Mouse (Mus musculus) heart, embryonic 16.5 days (tissue): Measurements from ENCODE around the gene Pepd. TPM values are rescaled to one million over a fixed set of nuclear protein-coding genes. Genes with fewer than 3 reads are reported as not detected.

ENCODE experiments used
- ATAC-seq: fragments of 200-750 bp; cut with Nextera tagmentation; replicated peaks from 2 replicates; pipeline ENCODE4 v1.8.0; 2017; ENCODE audit warnings: moderate number of reproducible peaks; ENCODE audit not compliant: insufficient read depth, low FRiP score; ENCODE audit errors: extremely low read depth
- H3K27ac ChIP-seq: fragments of 300-500 bp; sonication (generic); 2 replicates; pipeline ENCODE4 v1.5.1; 2014; ENCODE audit warnings: mild to moderate bottlenecking, low read length, control low read depth, moderate library complexity
- H3K27me3 ChIP-seq: fragments of 300-500 bp; sonication (generic); 2 replicates; pipeline ENCODE4 v1.6.1; 2014; ENCODE audit warnings: low read length, mixed read lengths; ENCODE audit not compliant: control insufficient read depth, insufficient read depth
- H3K36me3 ChIP-seq: fragments of 300-500 bp; sonication (generic); 2 replicates; pipeline ENCODE4 v1.6.1; 2014; ENCODE audit not compliant: control insufficient read depth, insufficient read depth
- H3K4me1 ChIP-seq: fragments of 300-500 bp; sonication (generic); 2 replicates; pipeline ENCODE4 v1.6.1; 2014; ENCODE audit warnings: low read length, mixed read lengths; ENCODE audit not compliant: control insufficient read depth, insufficient read depth
- H3K4me2 ChIP-seq: fragments of 300-500 bp; sonication (generic); 2 replicates; pipeline ENCODE4 v1.6.1; 2014; ENCODE audit warnings: low read depth, mild to moderate bottlenecking, control low read depth, low read length
- H3K4me3 ChIP-seq: fragments of 300-500 bp; sonication (generic); 2 replicates; pipeline ENCODE4 v1.5.1; 2014; ENCODE audit warnings: mild to moderate bottlenecking, control low read depth, low read length
- H3K9ac ChIP-seq: fragments of 300-500 bp; sonication (generic); 2 replicates; pipeline ENCODE4 v1.6.1; 2014; ENCODE audit warnings: low read length, control low read depth
- H3K9me3 ChIP-seq: fragments of 300-500 bp; sonication (generic); replicated peaks from 2 replicates; pipeline ENCODE4 v1.6.1; 2016; ENCODE audit warnings: low read length; ENCODE audit not compliant: control insufficient read depth
- WGBS: fragments of 180-500 bp; shearing (Covaris S2); extraction: QIAGEN DNeasy Blood & Tissue Kit; methylation state at CpG from one replicate; pipeline ENCODE4 v1.1.7; 2014; 5-methylcytosine and 5-hydroxymethylcytosine counted together
- polyA plus RNA-seq: library from polyadenylated mRNA; unstranded; fragments of >200 nt; fragmentation: Nextera tagmentation; extraction: Ambion mirVana; gene quantifications from 2 replicates; pipeline ENCODE4 v1.2.1, GENCODE M21; 2015

Pepd gene
- polyA plus RNA-seq, 1 experiment from 2014 or later: 52.0 TPM

DNA sequence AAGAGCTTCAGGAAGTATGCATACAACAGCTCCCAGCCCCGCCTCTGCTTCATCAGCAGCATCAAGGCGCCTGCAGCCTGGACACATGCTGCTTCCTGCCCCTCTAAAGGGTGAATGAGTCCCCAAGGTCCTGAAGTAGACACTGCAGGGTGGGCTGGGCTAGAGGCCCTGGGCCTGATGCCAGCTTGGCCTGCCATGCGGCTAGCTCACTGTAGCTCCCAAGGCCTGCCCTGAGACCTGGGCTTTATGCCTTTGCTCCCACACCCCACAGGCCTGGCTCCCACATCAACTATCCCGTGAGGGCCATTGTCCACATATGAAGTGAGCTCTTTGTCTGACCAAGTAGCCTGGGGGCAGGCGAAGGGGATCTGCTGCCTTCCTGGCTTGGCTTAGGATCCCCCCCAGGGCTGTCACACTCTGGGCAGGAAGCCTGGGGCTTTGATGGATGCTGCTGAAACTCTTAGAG lies 124.1 kb downstream of the Pepd start:
- H3K9ac ChIP-seq: no peak overlapping the region
- peak; percentile 35; the same call in 1 of the 2 replicates for ATAC-seq
- peak overlapping the region; percentile 19; the same call in 1 of the 2 replicates for H3K27ac ChIP-seq
- H3K4me1 ChIP-seq: peaks cover 8% of the 10 kb centered on the region
- 55% methylated on average over 5 of the region's 5 CpGs for WGBS
- no peak overlapping the region for H3K4me3 ChIP-seq
- H3K27me3 ChIP-seq: no peaks in the 10 kb centered on the region
- H3K9me3 ChIP-seq: no peaks in the 10 kb centered on the region
- no peak overlapping the region for H3K4me2 ChIP-seq
- peaks cover 2% of the 10 kb centered on the region; the same call in 1 of the 2 replicates for H3K36me3 ChIP-seq

DNA sequence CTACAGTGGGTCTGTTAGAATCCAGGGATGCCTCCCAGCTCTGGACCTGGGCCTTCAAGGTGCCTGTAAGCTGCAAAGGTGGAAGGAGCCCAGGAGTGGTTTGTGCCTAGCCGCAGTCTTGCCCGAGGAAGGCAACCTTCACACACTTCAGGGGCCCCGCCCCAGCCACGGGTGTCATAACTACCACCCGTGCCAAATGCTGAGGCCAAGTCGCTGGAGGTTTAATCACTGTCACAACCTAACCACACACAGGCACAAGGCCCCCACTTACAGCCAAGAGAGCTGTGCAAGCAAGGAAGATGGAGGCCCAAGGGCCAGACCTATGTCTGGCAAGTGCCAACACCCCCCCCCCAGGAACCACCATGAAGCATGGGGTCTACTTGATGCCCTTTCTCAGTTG lies 125.2 kb downstream of the Pepd start:
- Histone ChIP-seq H3K27ac (no peak overlapping the region), H3K9ac (no peak overlapping the region), H3K36me3 (no peaks in the 10 kb centered on the region; the same call in 1 of the 2 replicates), H3K4me2 (no peak overlapping the region), H3K4me1 (peaks cover 8% of the 10 kb centered on the region), H3K9me3 (no peaks in the 10 kb centered on the region), H3K27me3 (no peaks in the 10 kb centered on the region), H3K4me3 (no peak overlapping the region)
- 81% methylated on average over 6 of the region's 6 CpGs for WGBS
- no peak for ATAC-seq

DNA sequence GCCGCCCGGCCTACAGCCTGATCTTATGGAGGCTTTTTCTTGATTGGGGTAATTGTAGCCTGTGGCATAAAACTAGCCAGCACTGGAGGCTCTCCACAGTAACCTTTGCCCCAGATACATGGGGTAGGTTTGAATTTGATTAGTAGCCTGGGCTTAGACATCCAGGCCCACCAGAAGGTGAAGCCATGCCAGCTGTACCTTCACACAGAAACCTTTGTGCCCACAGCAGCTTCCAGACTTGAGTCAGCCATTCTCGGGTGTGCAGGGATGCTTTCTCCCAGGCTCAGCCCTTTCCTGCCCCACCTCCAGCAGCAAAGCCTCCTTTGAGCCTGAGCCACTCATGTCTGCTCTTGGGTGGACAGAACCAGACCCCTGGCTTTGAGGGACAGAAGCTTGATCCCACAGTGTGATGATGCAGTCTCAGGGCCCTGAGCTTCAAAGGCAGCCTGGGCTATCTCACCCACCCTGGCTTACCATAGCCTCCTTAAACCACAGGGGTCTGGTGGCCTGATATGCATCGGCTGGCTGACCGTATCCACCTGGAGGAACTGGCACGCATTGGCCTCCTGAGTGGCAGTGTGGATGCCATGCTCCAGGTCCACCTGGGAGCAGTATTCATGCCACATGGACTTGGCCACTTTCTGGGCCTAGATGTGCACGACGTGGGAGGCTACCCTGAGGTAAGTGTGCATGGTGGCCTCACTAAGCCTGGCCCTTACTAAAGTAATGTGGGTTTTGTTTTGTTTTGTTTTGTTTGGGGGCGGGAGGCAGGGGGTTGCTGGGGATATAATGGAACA lies 128.2 kb downstream of the Pepd start:
- Histone ChIP-seq H3K9me3 (no peaks in the 10 kb centered on the region), H3K36me3 (peaks cover 14% of the 10 kb centered on the region), H3K27ac (no peak overlapping the region), H3K4me2 (no peak overlapping the region), H3K4me1 (peaks cover 8% of the 10 kb centered on the region), H3K27me3 (no peaks in the 10 kb centered on the region), H3K4me3 (no peak overlapping the region), H3K9ac (no peak overlapping the region)
- WGBS: 87% methylated on average over 9 of the region's 9 CpGs
- ATAC-seq: no peak

DNA sequence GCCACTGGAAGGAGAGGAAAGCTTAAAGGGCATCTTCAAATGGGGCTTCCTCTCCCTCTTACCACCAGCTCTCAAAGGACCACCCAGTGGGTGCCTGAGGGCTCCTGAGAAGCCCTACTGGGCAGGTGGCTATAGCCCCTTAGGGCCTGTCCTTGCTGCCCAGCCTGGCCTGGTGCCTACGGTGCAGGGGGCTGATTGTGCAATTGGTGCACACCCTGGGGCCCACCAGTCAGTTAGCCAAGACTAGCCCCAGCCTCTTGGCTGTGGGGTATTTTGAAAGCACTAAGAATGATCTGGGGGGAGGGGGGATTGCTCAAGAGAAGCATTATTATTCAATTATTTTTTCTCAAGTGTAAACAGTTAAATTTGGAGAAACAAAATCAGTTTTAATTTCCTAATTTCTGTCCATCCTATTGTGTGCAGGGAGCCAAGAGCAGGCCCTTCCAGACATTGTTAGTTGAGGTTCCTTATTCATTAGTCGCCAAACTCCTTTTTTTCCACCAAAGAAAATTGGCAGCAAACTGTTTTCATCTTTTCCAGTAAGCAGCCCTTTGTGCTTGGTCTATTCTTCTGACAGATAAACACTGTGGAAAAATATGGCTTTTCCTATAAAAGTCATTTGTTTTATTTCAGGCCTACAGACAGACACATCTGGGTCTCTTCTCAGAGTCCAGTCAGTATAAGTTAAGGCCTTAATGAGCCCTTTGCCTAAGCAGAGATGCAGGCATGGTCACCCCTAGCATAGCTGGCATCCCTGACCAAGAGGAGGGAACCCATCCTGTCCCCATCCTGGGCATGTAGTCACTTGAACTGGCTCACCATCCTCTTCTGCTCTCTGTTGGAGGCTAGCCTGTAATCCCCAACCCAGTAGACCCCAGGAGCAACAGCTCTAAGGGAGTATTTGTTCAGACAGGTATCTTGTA lies 129.4 kb downstream of the Pepd start:
- H3K27ac ChIP-seq: peak overlapping the region; percentile 44
- peaks cover 25% of the 10 kb centered on the region for H3K36me3 ChIP-seq
- 74% methylated on average over 2 of the region's 2 CpGs for WGBS

DNA sequence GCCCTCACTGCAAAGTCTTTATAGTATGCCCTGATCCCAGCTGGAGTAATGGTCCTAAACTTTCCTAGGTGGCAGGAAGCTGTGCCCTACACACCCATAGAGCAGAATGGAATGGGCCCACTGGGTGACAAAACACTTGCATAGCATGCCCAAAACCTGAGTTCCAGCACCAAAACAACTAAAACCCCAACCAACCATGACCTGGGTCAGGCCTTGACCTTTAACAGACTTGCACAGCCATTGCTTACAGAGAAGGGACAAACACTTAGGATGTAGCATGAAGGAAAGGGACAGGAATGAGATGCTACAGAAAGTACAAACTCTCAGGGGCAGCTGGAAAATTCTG lies 130.0 kb downstream of the Pepd start:
- no peaks in the 10 kb centered on the region for H3K9me3 ChIP-seq
- peaks cover 25% of the 10 kb centered on the region for H3K36me3 ChIP-seq
- ATAC-seq: no peak
- no peak overlapping the region for H3K4me3 ChIP-seq
- H3K27ac ChIP-seq: peak overlapping the region; percentile 44
- no peak overlapping the region for H3K9ac ChIP-seq
- H3K4me1 ChIP-seq: no peaks in the 10 kb centered on the region
- no peaks in the 10 kb centered on the region for H3K27me3 ChIP-seq
- no peak overlapping the region for H3K4me2 ChIP-seq

More for the DNA sequence above, 129.4 kb downstream of the Pepd start:
- Histone ChIP-seq H3K4me2 (no peak overlapping the region), H3K4me1 (no peaks in the 10 kb centered on the region), H3K27me3 (no peaks in the 10 kb centered on the region), H3K9ac (no peak overlapping the region), H3K4me3 (no peak overlapping the region), H3K9me3 (no peaks in the 10 kb centered on the region)
- ATAC-seq: no peak

DNA sequence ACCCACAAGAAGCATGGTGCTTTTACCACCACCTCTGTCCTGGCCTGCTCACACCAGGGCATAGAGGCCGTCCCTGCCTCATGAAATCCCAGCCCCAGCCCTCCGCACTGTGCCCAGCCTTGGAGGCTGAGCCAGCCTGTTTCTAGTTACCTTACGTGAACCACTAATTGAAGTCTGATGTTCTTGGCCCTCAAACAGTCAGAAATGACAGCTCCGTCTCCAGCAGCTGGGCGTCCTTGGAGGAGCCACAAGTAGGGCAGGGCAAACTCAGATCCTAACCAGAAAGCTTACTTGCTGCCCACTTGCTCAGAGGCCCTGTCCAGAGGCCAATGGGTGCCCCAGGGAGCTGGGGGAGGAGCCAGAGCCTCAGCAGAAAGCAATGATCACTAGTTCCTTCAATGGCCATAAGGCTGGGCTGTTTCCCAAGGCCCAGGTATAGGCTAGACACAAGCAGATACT lies 130.6 kb downstream of the Pepd start:
- ATAC-seq: no peak
- WGBS: 82% methylated on average over 5 of the region's 5 CpGs
- peaks cover 25% of the 10 kb centered on the region for H3K36me3 ChIP-seq

DNA sequence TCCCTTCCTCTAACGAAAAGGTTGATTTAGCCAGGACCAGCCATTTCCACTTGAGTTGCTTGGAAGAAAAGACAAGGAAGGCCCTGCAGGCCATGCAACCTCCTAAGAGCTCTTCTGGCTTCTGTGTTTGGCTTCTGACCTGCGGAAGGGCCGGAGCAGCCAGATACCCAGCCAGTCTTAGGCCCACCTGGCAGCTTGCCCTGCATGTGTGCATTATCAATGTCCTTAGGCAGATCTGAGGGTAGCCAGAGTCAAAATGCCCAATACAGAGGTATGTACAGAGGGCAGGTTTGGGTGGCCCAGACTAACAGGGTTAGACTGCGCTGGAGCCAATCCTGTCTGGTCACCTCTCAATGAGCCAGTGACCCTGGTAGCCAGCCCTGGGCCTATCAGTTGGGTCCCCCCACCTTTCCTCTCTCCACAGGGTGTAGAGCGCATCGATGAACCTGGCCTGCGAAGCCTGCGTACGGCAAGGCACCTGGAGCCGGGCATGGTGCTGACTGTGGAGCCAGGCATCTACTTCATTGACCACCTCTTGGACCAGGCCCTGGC lies 131.2 kb downstream of the Pepd start:
- no peak for ATAC-seq
- H3K27me3 ChIP-seq: no peaks in the 10 kb centered on the region
- WGBS: 92% methylated on average over 10 of the region's 10 CpGs
- no peak overlapping the region for H3K27ac ChIP-seq
- H3K9me3 ChIP-seq: no peaks in the 10 kb centered on the region
- H3K4me3 ChIP-seq: no peak overlapping the region
- no peak overlapping the region for H3K4me2 ChIP-seq
- no peak overlapping the region for H3K9ac ChIP-seq
- H3K36me3 ChIP-seq: peaks cover 25% of the 10 kb centered on the region
- H3K4me1 ChIP-seq: no peaks in the 10 kb centered on the region

More for the DNA sequence above, 130.6 kb downstream of the Pepd start:
- Histone ChIP-seq H3K4me3 (no peak overlapping the region), H3K9me3 (no peaks in the 10 kb centered on the region), H3K27me3 (no peaks in the 10 kb centered on the region), H3K27ac (no peak overlapping the region), H3K4me1 (no peaks in the 10 kb centered on the region), H3K9ac (no peak overlapping the region), H3K4me2 (no peak overlapping the region)

DNA sequence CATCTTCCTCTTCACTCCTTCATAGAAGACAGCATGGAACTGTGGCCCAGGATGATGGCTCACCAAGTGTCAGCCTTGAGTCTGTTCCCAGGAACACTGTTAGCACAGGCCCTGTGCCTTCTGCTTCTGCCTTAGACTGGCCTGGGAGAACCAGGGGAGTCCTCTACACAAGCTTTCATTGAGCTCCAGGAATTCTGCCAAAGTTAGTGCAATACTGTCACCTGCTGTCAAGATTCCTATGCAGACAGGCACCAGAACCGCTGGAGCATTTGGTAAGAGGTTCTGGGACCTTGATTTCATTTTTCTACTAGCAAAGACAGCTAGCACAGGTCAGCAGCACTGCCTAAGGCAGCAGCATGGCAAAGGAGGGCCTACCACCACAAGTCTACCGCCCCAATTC lies 132.5 kb downstream of the Pepd start:
- Histone ChIP-seq H3K9me3 (no peaks in the 10 kb centered on the region), H3K4me2 (no peak overlapping the region), H3K9ac (no peak overlapping the region), H3K4me1 (no peaks in the 10 kb centered on the region), H3K27ac (no peak overlapping the region), H3K36me3 (peaks cover 25% of the 10 kb centered on the region), H3K27me3 (no peaks in the 10 kb centered on the region), H3K4me3 (no peak overlapping the region)
- 80% methylated on average over 2 of the region's 2 CpGs for WGBS
- no peak for ATAC-seq
